Mouse (Mus musculus) thymus, adult 2 months (tissue): ENCODE data around the gene Lrrc10.

ENCODE experiments used
- CTCF ChIP-seq: fragments of 200-500 bp; IDR thresholded peaks from 2 replicates; pipeline ENCODE4 v1.5.1; 2012; ENCODE audit warnings: mild to moderate bottlenecking, control low read depth, low read length, moderate library complexity, borderline replicate concordance; ENCODE audit not compliant: control insufficient read depth, poor library complexity, insufficient read depth; ENCODE audit errors: extremely low read depth
- POLR2A ChIP-seq: fragments of 200-500 bp; IDR thresholded peaks from 2 replicates; pipeline ENCODE4 v1.6.1; 2012; ENCODE audit warnings: mild to moderate bottlenecking, low read length, control low read depth, moderate library complexity; ENCODE audit not compliant: control insufficient read depth, poor library complexity, insufficient read depth; ENCODE audit errors: extremely low read depth

DNA sequence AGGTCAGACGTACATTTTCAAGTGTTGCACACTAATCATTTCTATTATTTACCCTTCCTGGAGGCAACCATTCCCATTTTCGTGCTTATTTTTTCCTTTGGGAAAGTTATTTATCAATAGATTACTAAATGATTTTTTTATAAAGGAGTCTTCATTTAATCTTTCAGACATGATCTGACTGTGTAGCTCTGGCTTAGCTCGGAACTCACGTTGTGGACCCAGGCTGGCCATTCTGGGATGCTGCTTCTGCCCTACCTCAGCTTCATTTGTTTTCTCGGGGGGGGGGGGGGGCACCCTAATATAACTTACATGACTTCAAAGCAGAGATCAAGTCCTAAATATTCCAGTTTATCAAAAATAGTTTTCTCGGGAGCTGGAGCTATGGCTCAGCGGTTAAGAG, 18.9 kb downstream of the Lrrc10 start:
- TF ChIP-seq CTCF (no peak), POLR2A (no peak)
